Mouse (Mus musculus) lung, adult 18-20 months (tissue): Measurements from ENCODE around the gene Rmnd5a.
"Not testable (repeated sequence)": the region's sequence is repeated elsewhere in the genome, so short reads cannot be mapped to it uniquely, and the experiment has no call there.

Source experiments
- DNase-seq, 2 experiments: peaks; one replicate each; pipeline ENCODE4 v3.0.0; 2022; ENCODE audit warnings: mixed read lengths in 2 of 2

The Rmnd5a gene

DNA sequence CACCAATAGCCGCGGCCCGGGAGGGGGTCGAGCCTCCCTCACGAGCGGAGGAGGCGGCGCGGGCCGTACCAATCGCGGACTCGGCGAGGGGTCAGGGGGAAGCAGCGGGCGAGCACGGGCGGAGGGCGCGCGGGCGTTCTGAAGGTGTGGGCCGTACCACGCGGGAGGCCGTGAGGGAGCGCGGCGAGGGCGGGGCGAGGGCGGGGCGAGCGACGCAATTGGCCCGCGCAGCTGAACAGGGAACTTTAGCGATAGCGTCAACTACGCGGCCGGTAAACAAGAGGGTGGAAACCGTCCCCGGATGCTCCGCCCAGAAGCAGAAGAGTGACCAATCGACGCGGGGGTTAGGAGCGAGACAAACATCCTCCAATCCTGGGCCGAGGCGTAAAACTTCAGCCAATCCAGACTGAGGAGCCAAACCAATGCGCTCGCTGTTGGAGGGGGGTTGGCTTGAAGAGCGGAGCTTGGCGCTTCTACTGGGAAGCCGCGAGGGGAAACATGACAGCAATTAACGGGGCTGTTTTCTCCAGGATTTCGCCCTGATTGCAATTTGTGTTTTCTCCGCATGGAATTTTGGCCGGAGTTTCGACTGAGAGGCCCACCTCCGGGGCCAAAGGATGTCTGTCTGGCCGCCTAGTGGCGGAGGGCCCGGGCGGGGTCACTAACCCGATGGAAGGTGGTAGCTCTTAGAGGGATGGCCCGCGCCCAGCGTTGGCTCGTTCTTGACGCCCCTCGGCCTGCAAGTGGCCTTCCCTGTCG, at the start of gene Rmnd5a:
Rmnd5a (minus strand) TSS at position 146 of the 759 bp plus-strand sequence.
- DNase-seq: peak; percentile 99

DNA sequence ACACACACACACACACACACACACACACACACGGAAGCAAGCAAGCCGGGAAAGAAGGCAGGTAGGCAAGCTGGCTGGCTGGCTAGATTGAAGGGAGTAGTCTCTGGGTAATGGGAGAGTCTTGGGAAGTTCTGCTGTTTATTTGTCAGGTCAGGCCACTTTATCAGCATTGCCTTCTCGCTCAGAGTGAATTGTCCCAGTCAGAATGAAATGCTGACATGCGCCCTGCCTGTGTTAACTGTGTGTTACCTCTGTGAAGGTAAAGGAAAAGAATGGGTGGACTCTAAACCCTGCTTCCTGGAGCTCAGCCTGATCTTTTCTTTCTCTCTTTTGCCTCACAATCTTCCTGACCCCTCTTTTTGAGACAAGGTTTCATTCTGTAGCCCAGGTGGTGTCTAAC, 47.5 kb upstream of the Rmnd5a start:
- DNase-seq: no peak

DNA sequence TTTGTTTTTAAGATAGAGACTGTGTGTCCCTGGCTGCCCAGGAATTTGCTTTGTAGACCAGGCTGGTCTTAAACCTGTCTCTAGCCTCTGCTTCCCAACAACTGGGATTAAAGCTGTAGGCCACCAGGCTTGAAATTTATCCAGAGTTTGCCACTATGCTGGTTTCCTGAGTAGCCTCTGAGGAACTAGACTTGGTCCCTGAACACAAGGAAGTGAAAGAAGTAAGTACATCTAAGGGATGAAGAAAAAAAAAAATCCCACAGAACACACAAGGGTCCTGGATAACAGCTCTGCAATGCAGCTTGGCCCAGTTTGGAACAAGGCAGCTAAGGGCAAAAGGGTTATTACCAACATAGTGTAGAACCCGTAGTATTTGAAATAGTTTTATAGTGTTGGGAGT, 46.4 kb upstream of the Rmnd5a start:
- no peak for DNase-seq

DNA sequence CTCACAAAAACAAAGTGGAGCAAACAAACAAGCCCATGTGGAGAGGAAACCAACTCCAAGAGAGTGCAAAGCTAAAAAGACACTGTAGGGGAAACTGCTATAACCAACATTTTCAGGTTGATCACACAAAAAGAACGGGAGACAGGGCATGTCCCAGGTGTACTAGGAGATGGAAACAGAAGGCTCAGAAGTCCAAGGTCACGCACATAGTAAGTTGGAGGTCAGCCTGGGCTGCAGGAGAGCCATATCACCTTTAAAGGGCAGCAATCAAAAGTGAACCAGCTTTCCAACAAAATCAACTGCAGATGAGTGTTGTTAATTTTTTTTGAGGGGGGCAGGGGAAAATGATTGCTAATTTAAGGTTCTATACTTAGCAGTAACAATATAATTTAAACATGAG, 45.8 kb upstream of the Rmnd5a start:
- no peak for DNase-seq

DNA sequence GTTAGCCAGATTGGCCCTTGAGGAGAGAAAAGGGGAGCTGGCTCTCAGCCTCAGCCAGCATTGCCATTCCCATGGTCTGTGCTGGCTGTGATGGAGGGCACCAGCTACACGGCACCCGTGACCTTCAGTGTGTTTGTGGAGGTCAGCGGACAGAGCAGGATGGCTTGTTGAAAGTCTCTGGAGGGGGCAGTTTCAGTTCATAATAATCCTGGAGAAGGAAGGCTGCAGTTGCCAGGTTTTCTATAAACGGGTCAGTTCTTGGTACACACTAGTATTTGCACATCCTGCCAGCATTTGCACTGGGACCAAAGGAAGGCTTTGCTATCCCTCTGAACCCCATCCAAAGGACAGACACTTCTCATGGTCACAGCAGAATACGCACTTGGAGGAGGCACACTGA, 44.8 kb upstream of the Rmnd5a start:
- no peak for DNase-seq

DNA sequence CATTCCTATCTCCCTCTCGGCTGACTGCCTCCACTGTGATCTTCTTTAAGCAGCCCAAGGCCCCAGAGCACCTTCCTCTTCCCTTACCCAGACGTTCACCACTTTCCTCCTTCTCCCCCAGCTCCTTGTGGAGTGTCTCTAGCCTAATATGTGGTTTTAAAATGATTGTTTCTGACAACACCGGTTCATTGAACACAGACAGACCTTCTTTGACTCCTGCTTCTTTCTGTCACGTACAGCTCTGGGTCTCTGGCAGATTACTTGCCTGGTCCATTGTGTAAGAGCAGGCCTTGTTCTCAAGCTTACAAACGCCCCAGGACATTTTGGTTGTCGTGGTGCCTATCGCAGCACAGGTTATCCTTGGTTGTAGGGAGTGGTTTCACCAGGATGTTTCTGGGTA, 40.7 kb upstream of the Rmnd5a start:
- DNase-seq: no peak

DNA sequence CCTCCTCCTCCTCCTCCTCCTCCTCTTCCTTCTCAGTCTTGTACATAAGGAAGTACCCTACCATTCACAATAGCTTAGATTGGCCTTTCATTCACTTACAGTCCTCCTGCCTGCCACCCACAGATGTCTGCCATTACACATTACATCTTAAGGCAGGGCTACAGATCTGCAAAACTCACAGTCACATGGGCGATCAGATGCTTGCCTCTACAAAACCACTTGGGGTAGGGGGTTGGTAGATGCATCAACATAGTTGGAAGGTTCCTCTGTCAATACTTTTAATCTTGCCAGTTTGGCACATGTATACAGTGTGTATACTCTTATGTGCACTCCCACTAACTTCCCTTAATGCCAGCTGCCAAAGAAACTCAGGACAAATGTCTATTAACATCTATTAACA, 39.7 kb upstream of the Rmnd5a start:
- no peak for DNase-seq

DNA sequence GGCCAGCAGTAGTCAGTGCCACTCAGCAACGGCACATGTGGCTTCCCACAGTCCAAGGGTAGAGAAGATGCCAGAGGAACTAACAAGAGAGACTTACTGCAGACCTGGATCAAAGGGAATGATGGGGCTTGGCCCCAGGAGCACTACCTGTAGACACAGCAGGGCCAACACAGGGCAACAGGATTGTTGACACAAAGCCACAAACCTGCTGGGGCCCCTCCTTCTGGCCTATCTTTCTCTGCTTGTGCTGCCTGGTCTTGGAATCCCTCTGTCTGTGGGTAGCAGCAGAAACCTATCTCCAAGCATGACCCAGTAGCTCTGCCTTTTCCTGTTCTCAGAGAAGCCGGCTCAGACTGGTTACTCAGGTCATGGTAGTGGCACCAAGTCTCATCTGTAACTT, 39.2 kb upstream of the Rmnd5a start:
- not testable (repeated sequence) for DNase-seq

DNA sequence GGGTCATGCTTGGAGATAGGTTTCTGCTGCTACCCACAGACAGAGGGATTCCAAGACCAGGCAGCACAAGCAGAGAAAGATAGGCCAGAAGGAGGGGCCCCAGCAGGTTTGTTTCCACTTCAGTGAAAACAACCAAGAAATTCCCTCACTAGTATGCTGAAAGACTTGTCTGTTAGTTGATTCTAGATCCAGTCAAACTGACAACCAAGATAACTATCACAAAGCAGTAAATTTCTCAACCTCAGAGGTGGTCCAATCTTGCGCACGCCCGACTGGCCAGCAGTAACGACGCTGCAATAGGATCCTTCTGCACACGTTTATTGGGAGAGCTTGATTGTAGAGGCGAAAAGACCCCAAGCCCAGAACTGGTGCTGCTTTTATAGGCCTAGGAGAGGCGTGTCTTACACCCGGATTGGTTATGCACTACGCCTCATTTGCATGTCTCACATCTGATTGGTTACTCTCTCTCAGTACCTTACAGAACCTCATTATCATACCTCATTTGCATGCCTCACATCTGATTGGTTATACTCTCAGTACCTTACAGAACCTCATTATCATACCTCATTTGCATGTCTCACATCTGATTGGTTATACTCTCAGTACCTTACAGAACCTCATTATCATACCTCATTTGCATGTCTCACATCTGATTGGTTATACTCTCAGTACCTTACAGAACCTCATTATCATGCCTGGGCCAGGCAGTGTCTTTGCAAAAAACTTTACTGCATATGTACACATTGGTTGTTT, 38.6 kb upstream of the Rmnd5a start:
- not testable (repeated sequence) for DNase-seq

DNA sequence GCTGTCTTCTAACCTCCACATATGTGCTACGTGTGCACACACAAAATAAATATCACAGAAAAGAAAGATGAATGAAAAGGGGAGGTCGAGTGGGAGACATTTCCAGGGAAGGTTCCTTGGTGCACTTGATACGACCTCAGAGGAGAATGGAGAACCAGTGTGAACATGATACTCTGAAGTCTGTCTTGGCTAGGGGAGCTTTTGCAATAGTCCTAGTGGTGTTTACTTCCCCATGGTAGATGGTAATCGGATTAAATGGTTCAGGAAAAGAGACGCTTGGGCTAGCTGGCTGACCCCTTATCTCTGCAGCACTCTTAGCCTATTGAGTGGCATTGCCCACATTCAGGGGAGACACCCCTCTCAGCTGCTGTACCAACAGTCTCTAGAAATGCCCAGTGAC, 36.3 kb upstream of the Rmnd5a start:
- no peak for DNase-seq

DNA sequence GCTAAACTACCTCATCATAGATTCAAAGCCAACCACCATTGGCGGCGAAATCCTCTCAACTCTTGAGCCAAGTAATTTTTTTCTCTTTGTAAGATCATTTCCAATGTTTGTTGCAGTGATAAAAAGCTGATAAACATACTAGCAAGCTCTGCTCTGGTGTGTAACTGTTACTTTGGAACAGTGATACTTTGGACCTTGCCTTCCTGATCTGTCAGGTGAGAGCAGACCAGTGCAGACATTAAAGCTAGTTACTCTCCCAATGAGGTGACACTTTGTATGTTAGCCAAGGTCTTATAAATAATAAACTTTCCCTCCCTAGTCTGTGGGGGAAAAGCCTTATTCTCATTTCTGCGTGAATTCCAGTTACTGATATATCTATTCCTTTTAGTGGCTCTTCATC, 35.2 kb upstream of the Rmnd5a start:
- no peak for DNase-seq

DNA sequence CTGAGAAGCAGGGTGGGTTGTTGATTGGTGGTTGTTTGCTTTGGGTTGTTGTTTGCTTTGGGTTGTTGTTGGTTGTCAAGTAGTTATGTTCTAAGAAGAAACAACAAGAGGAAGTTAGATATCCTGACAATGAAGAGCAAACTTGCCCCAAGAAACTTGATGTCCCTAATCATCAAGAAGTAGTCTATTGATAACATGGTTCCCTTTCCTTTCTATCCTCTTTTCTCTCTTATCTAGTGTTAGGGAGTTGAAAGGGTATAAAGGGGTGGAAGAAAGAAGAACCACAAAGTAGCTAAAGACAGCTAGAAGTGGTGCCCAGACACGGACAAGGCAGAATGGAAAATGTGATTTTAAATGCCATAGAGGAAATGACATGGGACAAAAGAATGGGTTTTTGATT, 32.3 kb upstream of the Rmnd5a start:
- DNase-seq: no peak

DNA sequence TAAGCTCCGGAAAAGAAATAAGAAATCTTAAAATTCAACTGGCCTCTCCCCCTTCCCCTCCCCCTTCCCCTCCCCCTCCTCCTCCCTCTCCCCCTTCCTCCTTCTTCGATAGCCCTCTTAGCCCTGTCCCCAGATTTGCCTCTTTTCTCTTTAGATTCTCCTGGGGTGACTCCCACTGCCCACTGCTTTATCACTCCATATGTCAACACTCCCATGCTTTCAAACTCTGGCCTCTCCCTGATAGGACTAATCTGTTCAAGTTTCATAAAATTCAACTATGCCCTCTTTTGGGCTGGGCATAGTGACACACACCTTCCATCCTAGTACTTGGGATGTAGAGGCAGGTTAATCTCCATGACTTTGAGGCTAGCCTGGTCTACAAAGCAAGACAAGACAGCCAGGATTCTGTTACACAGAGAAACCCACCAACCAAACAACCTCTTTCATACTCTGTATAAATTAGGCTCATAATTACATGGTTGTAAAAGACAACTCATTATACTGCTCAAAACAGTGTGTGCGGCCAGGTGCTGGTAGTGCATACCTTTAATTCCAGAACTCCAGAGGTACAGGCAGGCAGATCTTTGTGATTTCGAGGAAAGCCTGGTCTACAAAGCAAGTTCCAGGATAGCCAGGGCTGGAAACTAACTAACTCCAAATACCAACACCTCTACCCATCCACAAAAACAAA, 31.5 kb upstream of the Rmnd5a start:
- DNase-seq: no peak

DNA sequence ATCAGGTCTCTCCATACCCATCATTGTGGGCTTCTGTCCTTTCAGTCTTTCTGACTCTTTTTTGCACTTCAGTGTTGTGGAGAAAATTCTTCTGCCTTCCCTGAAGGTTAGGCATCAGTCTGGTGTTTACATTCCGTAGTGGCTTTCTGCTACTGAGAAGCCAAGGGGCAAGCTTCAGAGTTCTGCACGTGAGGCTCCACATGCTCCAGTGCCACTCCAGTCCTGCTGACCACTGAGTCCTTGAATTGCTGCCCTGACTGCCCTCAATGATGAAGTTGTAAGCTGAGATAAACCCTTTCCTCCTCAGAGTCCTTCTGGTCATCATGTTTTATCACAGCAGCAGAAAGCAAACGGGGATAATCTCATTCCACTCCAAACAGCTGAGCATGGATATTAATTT, 28.9 kb upstream of the Rmnd5a start:
- peak in 1 of 2 experiments; percentile 17 for DNase-seq

DNA sequence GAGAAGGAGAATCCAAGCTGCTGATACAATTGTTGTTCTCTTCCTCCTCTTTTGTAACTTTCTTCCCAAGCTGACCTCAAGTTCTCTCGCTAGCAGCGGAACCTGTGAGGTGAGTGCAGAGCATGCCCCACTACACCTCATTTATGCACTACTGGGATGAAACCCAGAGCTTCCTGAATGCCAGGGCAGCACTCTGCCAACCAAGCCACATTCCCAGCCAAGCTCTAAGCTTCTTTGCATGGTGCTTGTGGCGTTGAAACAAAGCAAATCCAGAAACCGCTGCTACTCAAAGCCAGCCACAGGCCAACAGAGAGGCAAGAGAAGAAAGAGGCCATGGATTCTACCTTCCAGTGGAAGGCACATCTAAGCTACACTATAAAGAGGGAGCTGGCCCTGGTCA, 27.3 kb upstream of the Rmnd5a start:
- no peak for DNase-seq

DNA sequence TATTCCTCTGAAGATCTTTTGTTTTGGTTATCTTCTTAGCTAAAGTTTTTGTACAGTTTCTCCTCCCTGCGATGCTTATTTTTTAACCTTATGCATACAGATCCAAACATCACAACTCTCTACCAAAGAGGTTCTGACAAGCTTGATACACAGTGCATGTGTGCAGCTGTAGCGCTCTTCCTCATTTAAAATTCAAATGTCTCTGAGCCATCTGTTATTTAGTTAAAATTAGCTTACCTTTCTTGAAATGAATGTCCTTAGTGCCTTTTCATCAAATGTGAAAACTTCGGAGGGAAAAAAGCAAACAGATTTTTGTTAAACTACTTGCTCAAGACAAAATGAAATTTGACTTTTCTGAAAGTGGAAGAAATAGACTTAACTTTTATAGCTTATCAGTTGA, 24.7 kb upstream of the Rmnd5a start:
- no peak for DNase-seq

DNA sequence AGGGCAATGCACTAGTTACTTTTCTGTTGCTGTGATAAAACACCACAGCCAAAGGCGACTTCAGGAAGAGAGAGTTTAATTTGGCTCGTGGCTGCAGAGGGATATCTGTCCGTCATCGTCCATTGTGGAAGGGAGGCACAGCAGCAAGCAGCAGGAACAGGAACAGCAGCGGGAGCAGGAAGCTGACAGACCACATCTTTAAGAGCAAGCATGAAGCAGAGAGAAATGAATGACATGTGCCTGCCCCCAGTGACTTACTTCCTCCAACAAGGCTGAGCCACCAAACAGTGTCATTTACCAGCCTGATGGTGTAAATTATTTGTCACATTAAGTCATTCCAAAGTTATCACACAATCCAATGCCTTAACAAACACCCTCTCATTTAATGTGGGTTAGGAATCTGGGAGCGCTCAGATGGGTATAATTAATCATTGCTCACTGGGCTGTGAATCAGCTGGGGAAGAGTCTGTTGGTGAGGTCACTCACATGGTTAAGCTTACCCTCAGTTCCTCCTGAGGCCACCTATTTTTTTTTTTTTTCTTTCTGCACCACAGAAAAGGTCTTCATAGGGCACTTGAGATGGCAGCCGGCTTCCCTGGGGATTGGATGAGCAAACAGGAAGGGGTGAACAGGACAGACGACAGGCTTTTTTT, 17.6 kb upstream of the Rmnd5a start:
- DNase-seq: no peak

DNA sequence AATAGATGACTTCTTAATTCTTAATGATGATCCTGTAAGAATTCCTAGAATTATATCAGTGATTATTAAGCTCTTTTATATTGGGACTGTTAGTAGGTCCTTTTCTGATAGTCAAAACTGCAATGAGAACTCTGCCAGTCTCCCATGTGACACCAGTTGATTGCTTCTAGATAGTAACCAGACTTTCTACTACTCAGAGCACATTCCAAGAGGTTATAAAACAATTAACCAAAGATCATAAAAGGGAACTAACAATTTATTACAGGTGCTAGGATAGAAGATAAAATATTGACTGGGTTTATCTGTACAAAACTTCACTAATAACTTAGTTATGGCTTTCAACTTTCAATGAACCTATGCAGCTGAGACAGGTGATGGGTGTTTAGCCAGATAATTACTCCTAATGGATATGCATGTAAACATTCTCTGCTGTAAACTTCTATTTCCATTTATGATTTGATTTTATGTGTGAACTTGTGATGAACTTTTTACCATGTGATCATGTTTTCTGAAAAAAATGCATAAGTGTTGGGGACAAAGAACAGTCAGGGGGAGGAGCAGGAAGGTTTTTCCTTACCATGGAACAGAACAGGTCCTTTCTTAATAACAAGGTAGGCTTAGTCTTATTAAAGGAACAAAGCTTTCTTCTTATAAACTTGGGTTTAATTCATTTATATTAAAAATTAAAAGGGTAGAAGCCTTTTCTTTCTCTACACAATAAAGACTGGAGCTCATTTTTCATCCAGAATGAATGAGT, 13.7 kb upstream of the Rmnd5a start:
- not testable (repeated sequence) for DNase-seq

DNA sequence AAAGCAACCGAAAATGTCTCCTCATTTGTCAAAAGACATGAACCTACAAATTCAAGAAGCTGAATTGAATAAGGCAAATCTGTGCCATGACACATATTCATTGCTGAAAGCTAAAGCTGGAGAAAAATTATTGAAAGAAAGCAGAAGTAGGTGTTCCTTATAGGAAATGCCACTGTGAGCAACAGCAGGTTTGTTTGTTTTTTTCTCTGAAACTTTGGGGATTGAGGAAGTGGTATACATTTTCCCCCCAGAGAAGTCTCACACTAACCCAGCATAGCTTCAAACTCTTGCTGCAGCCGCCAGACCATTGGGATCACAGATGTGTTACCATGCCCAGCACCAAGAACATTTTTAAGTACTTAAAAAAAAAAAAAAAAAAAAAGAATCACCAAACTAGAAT, 12.4 kb upstream of the Rmnd5a start:
- DNase-seq: no peak

DNA sequence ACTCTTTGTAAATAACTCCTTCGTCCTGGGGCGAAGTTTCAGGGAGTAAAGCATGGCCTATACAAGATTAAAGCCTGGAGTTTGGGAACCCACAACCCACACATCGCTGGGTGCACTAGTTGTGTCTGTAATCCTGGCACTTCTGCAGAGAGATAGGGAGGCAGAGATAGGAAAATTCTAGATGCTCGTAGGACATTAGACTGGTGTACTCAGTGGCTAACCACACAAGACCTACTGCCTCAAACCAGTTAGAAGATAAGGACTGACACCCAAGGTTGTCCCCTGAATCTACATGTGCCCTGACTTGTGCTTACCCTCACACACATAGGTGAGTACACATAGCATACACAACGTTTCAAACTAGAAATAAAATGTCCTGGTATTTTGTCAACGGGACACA, 5.1 kb upstream of the Rmnd5a start:
- DNase-seq: no peak

DNA sequence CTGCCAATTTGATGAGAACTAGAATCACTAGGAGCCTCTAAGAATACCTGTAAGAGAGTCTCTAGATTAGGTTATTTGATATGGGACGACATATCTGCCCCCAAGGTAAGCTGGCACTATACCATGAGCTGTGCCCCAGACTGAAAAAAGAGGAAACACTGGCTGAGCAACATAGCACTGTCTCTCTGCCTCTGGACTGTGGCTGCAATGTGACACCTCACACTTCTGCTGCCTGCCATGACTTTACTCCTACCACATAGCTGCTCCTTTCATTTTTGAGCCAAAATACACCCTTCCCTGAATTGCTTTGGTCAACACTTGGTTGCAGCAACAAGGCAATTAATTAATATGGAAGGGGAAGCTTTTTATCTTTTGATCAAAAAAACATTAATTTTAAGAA, 4.3 kb upstream of the Rmnd5a start:
- DNase-seq: no peak

DNA sequence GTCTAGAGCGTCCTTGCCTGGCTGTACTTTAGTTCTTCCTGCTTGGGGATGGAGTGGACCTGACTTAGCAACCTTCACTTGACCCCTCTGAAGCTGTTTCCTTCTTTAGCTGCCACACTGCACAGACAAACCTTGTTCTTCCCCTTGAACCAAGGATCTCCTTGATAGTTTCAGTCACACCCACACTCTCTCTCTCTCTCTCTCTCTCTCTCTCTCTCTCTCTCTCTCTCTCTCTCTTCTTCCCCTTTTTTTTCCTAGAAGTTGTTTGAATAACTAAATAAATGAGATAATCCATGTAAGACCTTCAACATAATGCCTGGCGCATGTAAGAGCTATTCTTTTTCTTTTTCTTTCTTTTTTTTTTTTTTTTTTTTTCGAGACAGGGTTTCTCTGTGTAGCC, 1.7 kb upstream of the Rmnd5a start:
- DNase-seq: no peak

DNA sequence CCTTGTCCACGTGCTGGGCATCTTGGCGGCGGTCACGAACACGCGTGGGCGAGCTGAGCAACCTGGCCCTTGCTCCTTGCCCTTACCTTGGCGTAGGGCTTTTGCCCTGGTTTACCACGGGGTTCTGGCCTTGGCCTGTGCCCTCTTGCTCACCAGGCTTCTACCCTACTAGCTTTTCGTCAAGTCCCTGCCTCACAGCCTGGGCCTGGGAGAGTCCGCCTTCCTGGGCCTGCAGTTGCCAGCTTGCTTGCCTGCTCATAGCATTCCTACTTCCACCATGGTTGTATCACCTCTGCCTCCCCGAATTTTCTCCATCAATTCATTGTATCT, 779 bp upstream of the Rmnd5a start:
- no peak for DNase-seq
